Mouse (Mus musculus) heart, adult 9 months (tissue): ENCODE results near the gene Uhrf1.

Experiments used
- DNase-seq, 2 experiments: peaks; one replicate each; pipeline ENCODE4 v3.0.0; 2022; ENCODE audit warnings: low spot score in 2 of 2

Uhrf1 gene

GRCm38 (mm10) chr17:56298238-56298637 lies 4.9 kb upstream of the Uhrf1 start:
- DNase-seq = no peak

GRCm38 (mm10) chr17:56300186-56300585 lies 2.9 kb upstream of the Uhrf1 start, which contains the start of gene Arrdc5:
TSS of gene Arrdc5 (minus strand) at chr17:56300286.
- DNase-seq = no peak

- DNase-seq = no peak
Measured at GRCm38 (mm10) chr17:56302363-56302996, 641 bp upstream of the Uhrf1 start.

GRCm38 (mm10) chr17:56303847-56304586 lies 896 bp downstream of the Uhrf1 start:
- peak; percentile 95 to 96 for DNase-seq

- DNase-seq = no peak
Measured at GRCm38 (mm10) chr17:56304718-56305117, 1.6 kb downstream of the Uhrf1 start.

- DNase-seq = no peak
Measured at GRCm38 (mm10) chr17:56305156-56305555, 2.0 kb downstream of the Uhrf1 start.

- no peak for DNase-seq
Measured at GRCm38 (mm10) chr17:56305826-56306225, 2.7 kb downstream of the Uhrf1 start.

- DNase-seq = no peak
Measured at GRCm38 (mm10) chr17:56308088-56308487, 5.0 kb downstream of the Uhrf1 start.

- no peak for DNase-seq
Measured at GRCm38 (mm10) chr17:56309191-56309945, 6.2 kb downstream of the Uhrf1 start.

GRCm38 (mm10) chr17:56324419-56324818 lies 21.3 kb downstream of the Uhrf1 start:
- no peak for DNase-seq

GRCm38 (mm10) chr17:56325450-56326152 lies 22.5 kb downstream of the Uhrf1 start, which contains the start of gene Kdm4b:
TSS of gene Kdm4b (plus strand) at chr17:56326062.
- DNase-seq = peak; percentile 99 to 100

- DNase-seq = no peak
Measured at GRCm38 (mm10) chr17:56326153-56327147, 23.3 kb downstream of the Uhrf1 start.

- DNase-seq = no peak
Measured at GRCm38 (mm10) chr17:56329267-56329666, 26.1 kb downstream of the Uhrf1 start.

GRCm38 (mm10) chr17:56330345-56330744 lies 27.2 kb downstream of the Uhrf1 start:
- DNase-seq = no peak

- DNase-seq = peak in 1 of 2 experiments; percentile 44
Measured at GRCm38 (mm10) chr17:56331256-56331655, 28.1 kb downstream of the Uhrf1 start.

GRCm38 (mm10) chr17:56332987-56333386 lies 29.9 kb downstream of the Uhrf1 start:
- no peak for DNase-seq

- peak; percentile 41 to 67 for DNase-seq
Measured at GRCm38 (mm10) chr17:56337190-56337589, 34.1 kb downstream of the Uhrf1 start.

GRCm38 (mm10) chr17:56337791-56338190 lies 34.7 kb downstream of the Uhrf1 start:
- DNase-seq = no peak

- DNase-seq = no peak
Measured at GRCm38 (mm10) chr17:56338909-56339308, 35.8 kb downstream of the Uhrf1 start.

GRCm38 (mm10) chr17:56340717-56341116 lies 37.6 kb downstream of the Uhrf1 start:
- no peak for DNase-seq

GRCm38 (mm10) chr17:56343466-56343865 lies 40.3 kb downstream of the Uhrf1 start:
- no peak for DNase-seq
